Mouse (Mus musculus) CH12.LX (cell line): ENCODE results near the gene Osgin1. TPM values are rescaled to one million over a fixed set of nuclear protein-coding genes. Genes with fewer than 3 reads are reported as not detected.
A peak's percentile ranks its signal among the peaks of the same experiment; 100 is the strongest.

Experiments used
- DNase-seq: peaks from one replicate; pipeline ENCODE4 v3.0.0-alpha.2; 2013; ENCODE audit errors: extremely low read depth
- H3K27ac ChIP-seq: 2 replicates; pipeline ENCODE4 v1.5.1; 2012; ENCODE audit warnings: low read depth, mild to moderate bottlenecking, control low read depth, moderate library complexity; ENCODE audit not compliant: insufficient read depth
- H3K27me3 ChIP-seq: replicated peaks from 2 replicates; pipeline ENCODE3; 2012; ENCODE audit warnings: inconsistent platforms
- H3K36me3 ChIP-seq, 2 experiments: replicated peaks in 1 of 2; 2 replicates each; pipeline versions ENCODE3 to v1.6.1; 2012; ENCODE audit warnings: inconsistent platforms in 1 of 2, low read length in 1 of 2, mild to moderate bottlenecking in 1 of 2, mixed read lengths in 1 of 2, moderate library complexity in 1 of 2; ENCODE audit not compliant: control insufficient read depth in 1 of 2, insufficient read depth in 1 of 2
- H3K4me1 ChIP-seq, 2 experiments: 2 replicates each; pipeline ENCODE4 v1.6.1; 2012; ENCODE audit warnings: inconsistent platforms in 1 of 2, moderate library complexity in 1 of 2; ENCODE audit not compliant: insufficient read depth in 2 of 2, control insufficient read depth in 1 of 2
- H3K4me2 ChIP-seq: 2 replicates; pipeline ENCODE4 v1.6.1; 2012; ENCODE audit warnings: low read depth, mild to moderate bottlenecking, control low read depth; ENCODE audit not compliant: poor library complexity, insufficient read depth, severe bottlenecking
- H3K4me3 ChIP-seq, 3 experiments: fragments of 150-350 bp in 1 of 3; sonication (generic) in 1 of 3; replicated peaks in 1 of 3; 2 replicates each; pipeline versions ENCODE3 to v1.5.1; 2011 to 2012; ENCODE audit warnings: low read depth in 2 of 3, low read length in 2 of 3, mild to moderate bottlenecking in 2 of 3, moderate library complexity in 2 of 3, control low read depth in 1 of 3, improper control_type of control experiment in 1 of 3, inconsistent platforms in 1 of 3, mixed read lengths in 1 of 3; ENCODE audit not compliant: poor library complexity in 1 of 3
- H3K79me2 ChIP-seq: replicated peaks from 2 replicates; pipeline ENCODE4 v1.6.1; 2012; ENCODE audit warnings: mild to moderate bottlenecking, moderate library complexity; ENCODE audit not compliant: control insufficient read depth, poor library complexity, insufficient read depth, severe bottlenecking; ENCODE audit errors: extremely low read depth
- H3K9ac ChIP-seq: 2 replicates; pipeline ENCODE4 v1.6.1; 2012; ENCODE audit warnings: low read depth, mild to moderate bottlenecking, control low read depth, moderate library complexity; ENCODE audit not compliant: insufficient read depth
- H3K9me3 ChIP-seq: replicated peaks from 2 replicates; pipeline ENCODE3; 2012; ENCODE audit warnings: low read length, inconsistent platforms, mixed read lengths
- BHLHE40 ChIP-seq: IDR thresholded peaks from 2 replicates; pipeline ENCODE4 v1.6.1; 2011; ENCODE audit warnings: mild to moderate bottlenecking, low read depth, low read length, improper control_type of control experiment
- CHD1 ChIP-seq: IDR thresholded peaks from 2 replicates; pipeline ENCODE4 v1.6.1; 2012; ENCODE audit warnings: low read depth, low read length, improper control_type of control experiment, inconsistent platforms
- CHD2 ChIP-seq: IDR thresholded peaks from 2 replicates; pipeline ENCODE4 v1.6.1; 2011; ENCODE audit warnings: low read length, improper control_type of control experiment
- CTCF ChIP-seq, 2 experiments: IDR thresholded peaks in 1 of 2; conservative IDR thresholded peaks in 1 of 2; 2 replicates each; pipeline ENCODE4 v1.5.1; 2011 to 2012; ENCODE audit warnings: low read depth in 2 of 2, low read length in 2 of 2, improper control_type of control experiment in 1 of 2, inconsistent platforms in 1 of 2, mild to moderate bottlenecking in 1 of 2, moderate library complexity in 1 of 2
- IRF4 ChIP-seq: IDR thresholded peaks from 2 replicates; pipeline ENCODE4 v1.6.1; 2014; ENCODE audit warnings: low read depth, mild to moderate bottlenecking, inconsistent platforms, low read length, improper control_type of control experiment
- KAT2A ChIP-seq: IDR thresholded peaks from 2 replicates; pipeline ENCODE4 v1.6.1; 2012; ENCODE audit warnings: low read length, improper control_type of control experiment, inconsistent platforms; ENCODE audit not compliant: insufficient replicate concordance
- MAX ChIP-seq: IDR thresholded peaks from 2 replicates; pipeline ENCODE4 v1.6.1; 2011; ENCODE audit warnings: low read length, improper control_type of control experiment
- MEF2A ChIP-seq: IDR thresholded peaks from 2 replicates; pipeline ENCODE4 v1.6.1; 2014; ENCODE audit warnings: low read depth, mild to moderate bottlenecking, inconsistent platforms, low read length, improper control_type of control experiment, borderline replicate concordance
- MXI1 ChIP-seq: IDR thresholded peaks from 2 replicates; pipeline ENCODE4 v1.6.1; 2011; ENCODE audit warnings: mild to moderate bottlenecking, low read depth, low read length, improper control_type of control experiment
- MYC ChIP-seq: IDR thresholded peaks from 2 replicates; pipeline ENCODE4 v1.6.1; 2011; ENCODE audit warnings: low read depth, mild to moderate bottlenecking, improper control_type of control experiment, low read length
- PAX5 ChIP-seq: IDR thresholded peaks from 2 replicates; pipeline ENCODE4 v1.6.1; 2012; ENCODE audit warnings: low read length, inconsistent platforms, mixed read lengths
- POLR2A ChIP-seq: IDR thresholded peaks from 2 replicates; pipeline ENCODE4 v1.6.1; 2011; ENCODE audit warnings: low read depth, mild to moderate bottlenecking, improper control_type of control experiment, low read length
- POLR2AphosphoS2 ChIP-seq: IDR thresholded peaks from 2 replicates; pipeline ENCODE4 v1.6.1; 2011; ENCODE audit warnings: low read depth, low read length, improper control_type of control experiment
- RAD21 ChIP-seq: IDR thresholded peaks from 2 replicates; pipeline ENCODE4 v1.6.1; 2011; ENCODE audit warnings: low read depth, mild to moderate bottlenecking, low read length, improper control_type of control experiment, moderate library complexity
- SIN3A ChIP-seq: IDR thresholded peaks from 2 replicates; pipeline ENCODE4 v1.6.1; 2012; ENCODE audit warnings: low read length, improper control_type of control experiment, inconsistent platforms
- SMC3 ChIP-seq: IDR thresholded peaks from 2 replicates; pipeline ENCODE4 v1.6.1; 2011; ENCODE audit warnings: low read depth, low read length, improper control_type of control experiment
- TCF12 ChIP-seq: IDR thresholded peaks from 2 replicates; pipeline ENCODE4 v1.6.1; 2014; ENCODE audit warnings: low read depth, mild to moderate bottlenecking, inconsistent platforms, low read length, improper control_type of control experiment
- UBTF ChIP-seq: IDR thresholded peaks from 2 replicates; pipeline ENCODE4 v1.6.1; 2012; ENCODE audit warnings: low read depth, mild to moderate bottlenecking, inconsistent platforms, low read length, improper control_type of control experiment, moderate library complexity
- USF1 ChIP-seq: IDR thresholded peaks from 2 replicates; pipeline ENCODE4 v1.6.1; 2014; ENCODE audit warnings: low read depth, mild to moderate bottlenecking, inconsistent platforms, low read length, improper control_type of control experiment
- ZKSCAN1 ChIP-seq: IDR thresholded peaks from 2 replicates; pipeline ENCODE4 v1.6.1; 2012; ENCODE audit warnings: low read depth, inconsistent platforms, low read length, improper control_type of control experiment, borderline replicate concordance
- ZMIZ1 ChIP-seq: IDR thresholded peaks from 2 replicates; pipeline ENCODE4 v1.6.1; 2012; ENCODE audit warnings: low read depth, mild to moderate bottlenecking, inconsistent platforms, low read length, improper control_type of control experiment
- ZNF384 ChIP-seq: IDR thresholded peaks from 2 replicates; pipeline ENCODE4 v1.6.1; 2012; ENCODE audit warnings: low read depth, low read length, improper control_type of control experiment, inconsistent platforms
- dilution Hi-C: fragments of 300-500 bp; cut with MboI; formaldehyde crosslinking; loops from 2 replicates; pipeline ENCODE4 v1.14.3; 2020; ENCODE audit warnings: low sequenced_read_pairs; ENCODE audit not compliant: extremely low pct_unique_long_range_greater_than_20kb, extremely low pct_ligation_motif_present
- in situ Hi-C: fragments of 300-500 bp; cut with MboI; formaldehyde crosslinking; loops from 3 replicates; pipeline ENCODE4 v1.14.3; 2019; ENCODE audit warnings: low sequenced_read_pairs, low pct_ligation_motif_present, low pct_unique_long_range_greater_than_20kb, mixed read lengths
- polyA plus RNA-seq: library from polyadenylated mRNA; unstranded; fragments of >175 nt; gene quantifications from 2 replicates; pipeline ENCODE4 v1.2.1, GENCODE M21; 2012; ENCODE audit warnings: low read depth; ENCODE audit not compliant: insufficient read length
- total RNA-seq, 2 experiments: library from RNA; depleted of rRNA; stranded (reverse); fragments of 300-350 nt in 1 of 2; fragments of >200 nt in 1 of 2; gene quantifications; 2 replicates each; pipeline ENCODE4 v1.2.3; 2012 to 2014

Osgin1 gene
- total and polyA plus RNA-seq, 3 experiments: 0.15 to 3.0 (median 0.47) TPM

GRCm38 (mm10) chr8:119484145-119484896 is 50.4 kb downstream of the Osgin1 start (continued):
- no peak for TF ChIP-seq MXI1
- TF ChIP-seq ZNF384: no peak
- no peak for TF ChIP-seq MYC
- 0 out of 4 replicates have a peak, but pooled peaks of 1 of the 2 experiments have one; percentile 9 for TF ChIP-seq CTCF (conservative IDR thresholded peaks at IDR 0.05 in 1 of 2, IDR thresholded peaks at IDR 0.05 in 1 of 2; ENCODE audit: low read depth in 2 of 2, low read length in 2 of 2)
- TF ChIP-seq USF1: no peak
- TF ChIP-seq RAD21: no peak; the same call in 1 of the 2 replicates
- no peak for TF ChIP-seq MEF2A
- TF ChIP-seq ZMIZ1: no peak
- no peak for TF ChIP-seq MAX
- 0 out of 2 replicates have a peak, but pooled peaks have one; percentile 26 for TF ChIP-seq CHD2
- no peak for TF ChIP-seq POLR2AphosphoS2
- TF ChIP-seq POLR2A: no peak

- no peak for DNase-seq
- Histone ChIP-seq H3K9me3 (no peaks in the 10 kb centered on the region), H3K4me2 (no peak overlapping the region), H3K36me3 (no peaks in the 10 kb centered on the region), H3K27ac (no peak overlapping the region), H3K4me3 (no peak overlapping the region), H3K9ac (no peak overlapping the region), H3K27me3 (peaks cover 9% of the 10 kb centered on the region), H3K4me1 (peaks cover 8 to 24% of the 10 kb centered on the region in 2 experiments), H3K79me2 (no peaks in the 10 kb centered on the region)
- no peak for TF ChIP-seq CHD1
- no peak for TF ChIP-seq UBTF
- TF ChIP-seq ZMIZ1: no peak
- no peak for TF ChIP-seq BHLHE40
- no peak for TF ChIP-seq PAX5
- no peak for TF ChIP-seq KAT2A
- TF ChIP-seq IRF4: no peak
- no peak for TF ChIP-seq RAD21
- no peak for TF ChIP-seq SMC3
- TF ChIP-seq POLR2A: no peak
- no peak for TF ChIP-seq TCF12
- no peak for TF ChIP-seq CHD2
- TF ChIP-seq MEF2A: no peak
- TF ChIP-seq SIN3A: no peak
- TF ChIP-seq ZKSCAN1: no peak
- dilution Hi-C loops: no loop called here
- in situ Hi-C loops: no loop called here
Measured at GRCm38 (mm10) chr8:119487093-119487492, 53.2 kb downstream of the Osgin1 start.

Other genes with a start within 250 kb of the Osgin1 start
- gene Hsbp1, start 89.6 kb upstream of the Osgin1 start, total RNA-seq (2012; rRNA removed): 55.8 and 61.7 TPM in 2 replicates
- gene Hsbp1, start 89.6 kb upstream of the Osgin1 start, total RNA-seq (2014; rRNA removed): 53.8 and 59.0 TPM in 2 replicates
- 66.9 and 89.0 TPM in 2 replicates for gene Hsbp1, start 89.6 kb upstream of the Osgin1 start, polyA plus RNA-seq
- 8.7 and 12.3 TPM in 2 replicates for gene Mlycd, start 39.2 kb upstream of the Osgin1 start, total RNA-seq (2012; rRNA removed)
- 4.5 and 5.1 TPM in 2 replicates for gene Mlycd, start 39.2 kb upstream of the Osgin1 start, total RNA-seq (2014; rRNA removed)
- 4.2 and 4.4 TPM in 2 replicates for gene Mlycd, start 39.2 kb upstream of the Osgin1 start, polyA plus RNA-seq
- not detected in 2 replicates for gene Necab2, start 12.6 kb downstream of the Osgin1 start, total RNA-seq (2012; rRNA removed)
- gene Necab2, start 12.6 kb downstream of the Osgin1 start, total RNA-seq (2014; rRNA removed): not detected in 2 replicates
- not detected in 2 replicates for gene Necab2, start 12.6 kb downstream of the Osgin1 start, polyA plus RNA-seq
- 0.08 TPM in 1 of 2 replicates, not detected in the other for gene Slc38a8, start 67.6 kb downstream of the Osgin1 start, total RNA-seq (2012; rRNA removed)
- 0.08 TPM in 1 of 2 replicates, not detected in the other for gene Slc38a8, start 67.6 kb downstream of the Osgin1 start, total RNA-seq (2014; rRNA removed)
- gene Slc38a8, start 67.6 kb downstream of the Osgin1 start, polyA plus RNA-seq: 0.12 TPM in 1 of 2 replicates, not detected in the other
- 32.6 and 33.8 TPM in 2 replicates for gene Mbtps1, start 124.6 kb downstream of the Osgin1 start, total RNA-seq (2012; rRNA removed)
- 27.8 and 40.7 TPM in 2 replicates for gene Mbtps1, start 124.6 kb downstream of the Osgin1 start, total RNA-seq (2014; rRNA removed)
- 38.3 and 41.1 TPM in 2 replicates for gene Mbtps1, start 124.6 kb downstream of the Osgin1 start, polyA plus RNA-seq
- gene Hsdl1, start 141.1 kb downstream of the Osgin1 start, total RNA-seq (2012; rRNA removed): 11.6 and 13.6 TPM in 2 replicates
- gene Hsdl1, start 141.1 kb downstream of the Osgin1 start, total RNA-seq (2014; rRNA removed): 8.2 and 8.6 TPM in 2 replicates
- 5.4 and 5.7 TPM in 2 replicates for gene Hsdl1, start 141.1 kb downstream of the Osgin1 start, polyA plus RNA-seq
- 0.25 TPM in 2 replicates for gene Dnaaf1, start 141.1 kb downstream of the Osgin1 start, total RNA-seq (2012; rRNA removed)
- gene Dnaaf1, start 141.1 kb downstream of the Osgin1 start, total RNA-seq (2014; rRNA removed): not detected in 2 replicates
- gene Dnaaf1, start 141.1 kb downstream of the Osgin1 start, polyA plus RNA-seq: not detected in 2 replicates
- gene Taf1c, start 171.1 kb downstream of the Osgin1 start, total RNA-seq (2012; rRNA removed): 12.1 and 14.6 TPM in 2 replicates
- gene Taf1c, start 171.1 kb downstream of the Osgin1 start, total RNA-seq (2014; rRNA removed): 8.7 and 11.0 TPM in 2 replicates
- gene Taf1c, start 171.1 kb downstream of the Osgin1 start, polyA plus RNA-seq: 14.9 and 15.5 TPM in 2 replicates
- not detected in 2 replicates for gene Adad2, start 178.6 kb downstream of the Osgin1 start, total RNA-seq (2012; rRNA removed)
- not detected in 2 replicates for gene Adad2, start 178.6 kb downstream of the Osgin1 start, total RNA-seq (2014; rRNA removed)
- gene Adad2, start 178.6 kb downstream of the Osgin1 start, polyA plus RNA-seq: not detected in 2 replicates
- gene Kcng4, start 201.6 kb downstream of the Osgin1 start, total RNA-seq (2012; rRNA removed): not detected in 2 replicates
- not detected in 2 replicates for gene Kcng4, start 201.6 kb downstream of the Osgin1 start, total RNA-seq (2014; rRNA removed)
- gene Kcng4, start 201.6 kb downstream of the Osgin1 start, polyA plus RNA-seq: not detected in 2 replicates
- not detected in 2 replicates for gene Wfdc1, start 232.2 kb downstream of the Osgin1 start, total RNA-seq (2012; rRNA removed)
- gene Wfdc1, start 232.2 kb downstream of the Osgin1 start, total RNA-seq (2014; rRNA removed): not detected in 2 replicates
- gene Wfdc1, start 232.2 kb downstream of the Osgin1 start, polyA plus RNA-seq: not detected in 2 replicates